Mouse (Mus musculus) liver, adult 2 months (tissue): Measurements from ENCODE around the gene Dnaja2. TPM values are rescaled to one million over a fixed set of nuclear protein-coding genes. Genes with fewer than 3 reads are reported as not detected.

Source experiments
- DNase-seq: peaks from one replicate; pipeline ENCODE4 v3.0.0-alpha.2; 2011; ENCODE audit warnings: low read depth, low spot score; ENCODE audit errors: extremely low read depth
- H3K27ac ChIP-seq: fragments of 200-500 bp; replicated peaks from 2 replicates; pipeline ENCODE4 v1.5.1; 2012; ENCODE audit warnings: low read depth, mild to moderate bottlenecking, control low read depth, inconsistent platforms, low read length; ENCODE audit not compliant: insufficient read depth
- H3K27me3 ChIP-seq: fragments of 200-500 bp; 2 replicates; pipeline ENCODE4 v1.6.1; 2012; ENCODE audit warnings: mild to moderate bottlenecking, moderate library complexity, low read length, inconsistent platforms; ENCODE audit not compliant: control insufficient read depth, insufficient read depth
- H3K36me3 ChIP-seq: fragments of 200-500 bp; 2 replicates; pipeline ENCODE4 v1.6.1; 2012; ENCODE audit warnings: low read length, inconsistent platforms; ENCODE audit not compliant: control insufficient read depth, insufficient read depth
- H3K4me1 ChIP-seq: fragments of 200-500 bp; 2 replicates; pipeline ENCODE4 v1.6.1; 2011; ENCODE audit warnings: low read length; ENCODE audit not compliant: control insufficient read depth, insufficient read depth
- H3K4me3 ChIP-seq: fragments of 200-500 bp; 2 replicates; pipeline ENCODE4 v1.5.1; 2011; ENCODE audit warnings: low read depth, mild to moderate bottlenecking, control low read depth, low read length, moderate library complexity; ENCODE audit not compliant: insufficient read depth
- H3K79me2 ChIP-seq: fragments of 200-500 bp; 2 replicates; pipeline ENCODE4 v1.6.1; 2012; ENCODE audit warnings: inconsistent platforms, mild to moderate bottlenecking, low read length, moderate library complexity; ENCODE audit not compliant: control insufficient read depth, insufficient read depth
- H3K9ac ChIP-seq: fragments of 200-500 bp; 2 replicates; pipeline ENCODE4 v1.6.1; 2012; ENCODE audit warnings: low read depth, mild to moderate bottlenecking, control low read depth, inconsistent platforms, low read length
- CTCF ChIP-seq: fragments of 200-500 bp; IDR thresholded peaks from 2 replicates; pipeline ENCODE4 v1.5.1; 2011; ENCODE audit warnings: low read depth, low read length, control low read depth
- POLR2A ChIP-seq: fragments of 200-500 bp; IDR thresholded peaks from 2 replicates; pipeline ENCODE4 v1.6.1; 2011; ENCODE audit warnings: low read length, control low read depth; ENCODE audit not compliant: insufficient read depth; ENCODE audit errors: extremely low read depth
- WGBS: fragments of 180-500 bp; shearing (Covaris S2); methylation state at CpG from one replicate; pipeline ENCODE4 v1.1.7; 2018; 5-methylcytosine and 5-hydroxymethylcytosine counted together
- polyA plus RNA-seq: library from polyadenylated mRNA; depleted of rRNA; stranded (reverse); fragments of >200 nt; gene quantifications from 2 replicates; pipeline ENCODE4 v1.2.3, GENCODE M21; 2012
- total RNA-seq: library from RNA; depleted of rRNA; stranded (reverse); fragments of >200 nt; gene quantifications from 2 replicates; pipeline ENCODE4 v1.2.3, GENCODE M21; 2014

Gene Dnaja2
- total and polyA plus RNA-seq, 2 experiments = 10.4 to 65.8 TPM

- H3K4me1 ChIP-seq = peaks cover 14% of the 10 kb centered on the region
Observed at GRCm38 (mm10) chr8:85530717-85531116, 24.4 kb downstream of the Dnaja2 start.

GRCm38 (mm10) chr8:85528959-85529358, 26.2 kb downstream of the Dnaja2 start:
- Histone ChIP-seq H3K4me3 (no peak overlapping the region), H3K79me2 (no peaks in the 10 kb centered on the region), H3K4me1 (peaks cover 18% of the 10 kb centered on the region), H3K36me3 (peaks cover 29% of the 10 kb centered on the region), H3K27me3 (no peaks in the 10 kb centered on the region), H3K27ac (no peak overlapping the region; the same call in 1 of the 2 replicates), H3K9ac (no peak overlapping the region)
- TF ChIP-seq POLR2A (no peak), CTCF (no peak)
- 17% methylated on average over 3 of the region's 3 CpGs for WGBS
- DNase-seq = peak; percentile 84

More at GRCm38 (mm10) chr8:85530717-85531116, 24.4 kb downstream of the Dnaja2 start:
- H3K27me3 ChIP-seq = no peaks in the 10 kb centered on the region
- DNase-seq = no peak
- H3K9ac ChIP-seq = no peak overlapping the region
- no peak overlapping the region for H3K27ac ChIP-seq
- peaks cover 20% of the 10 kb centered on the region for H3K36me3 ChIP-seq
- no peaks in the 10 kb centered on the region for H3K79me2 ChIP-seq
- TF ChIP-seq CTCF (no peak), POLR2A (no peak)
- 95% methylated on average over 1 of the region's 1 CpGs for WGBS
- no peak overlapping the region for H3K4me3 ChIP-seq

GRCm38 (mm10) chr8:85526105-85526504, 29.0 kb downstream of the Dnaja2 start:
- no peak overlapping the region for H3K27ac ChIP-seq
- TF ChIP-seq POLR2A (no peak), CTCF (peak; percentile 74)
- peaks cover 57% of the 10 kb centered on the region for H3K36me3 ChIP-seq
- no peaks in the 10 kb centered on the region for H3K27me3 ChIP-seq
- DNase-seq = peak; percentile 72
- H3K4me3 ChIP-seq = no peak overlapping the region
- H3K4me1 ChIP-seq = peaks cover 13% of the 10 kb centered on the region
- H3K79me2 ChIP-seq = no peaks in the 10 kb centered on the region
- no peak overlapping the region for H3K9ac ChIP-seq
- 24% methylated on average over 6 of the region's 6 CpGs for WGBS

GRCm38 (mm10) chr8:85524086-85524485, 31.1 kb downstream of the Dnaja2 start:
- Histone ChIP-seq H3K27me3 (no peaks in the 10 kb centered on the region), H3K4me3 (no peak overlapping the region), H3K79me2 (no peaks in the 10 kb centered on the region), H3K4me1 (peaks cover 13% of the 10 kb centered on the region), H3K27ac (no peak overlapping the region), H3K36me3 (peaks cover 75% of the 10 kb centered on the region), H3K9ac (no peak overlapping the region)
- 87% methylated on average over 7 of the region's 7 CpGs for WGBS
- TF ChIP-seq POLR2A (no peak), CTCF (no peak)
- DNase-seq = no peak

- no peak overlapping the region for H3K9ac ChIP-seq
- no peaks in the 10 kb centered on the region for H3K27me3 ChIP-seq
- peaks cover 91% of the 10 kb centered on the region for H3K36me3 ChIP-seq
- TF ChIP-seq CTCF (no peak), POLR2A (no peak)
- H3K79me2 ChIP-seq = no peaks in the 10 kb centered on the region
- DNase-seq = peak; percentile 57
- no peak overlapping the region for H3K27ac ChIP-seq
- no peak overlapping the region for H3K4me3 ChIP-seq
- 52% methylated on average over 8 of the region's 8 CpGs for WGBS
- peaks cover 7% of the 10 kb centered on the region for H3K4me1 ChIP-seq
Observed at GRCm38 (mm10) chr8:85521332-85521731, 33.8 kb downstream of the Dnaja2 start.

- no peaks in the 10 kb centered on the region for H3K79me2 ChIP-seq
- peaks cover 91% of the 10 kb centered on the region for H3K36me3 ChIP-seq
- H3K27me3 ChIP-seq = no peaks in the 10 kb centered on the region
- TF ChIP-seq CTCF = no peak
- TF ChIP-seq POLR2A = no peak
- peaks cover 4% of the 10 kb centered on the region for H3K4me1 ChIP-seq
- no peak overlapping the region for H3K27ac ChIP-seq
- DNase-seq = no peak
- 86% methylated on average over 4 of the region's 4 CpGs for WGBS
- H3K9ac ChIP-seq = no peak overlapping the region
- H3K4me3 ChIP-seq = no peak overlapping the region
Observed at GRCm38 (mm10) chr8:85520586-85520985, 34.6 kb downstream of the Dnaja2 start.
